Mouse (Mus musculus) MN1 (cell line): Measurements from ENCODE around the gene Mex3a.
"Not testable (repeated sequence)": the region's sequence is repeated elsewhere in the genome, so short reads cannot be mapped to it uniquely, and the experiment has no call there.

ENCODE experiments used
- DNase-seq: peaks from one replicate; pipeline ENCODE4 v3.0.0-alpha.2; 2016; ENCODE audit warnings: low spot score

Mex3a gene

GRCm38 (mm10) chr3:88569694-88570093 lies 37.5 kb downstream of the Mex3a start:
- no peak for DNase-seq

- no peak for DNase-seq
Observed at GRCm38 (mm10) chr3:88570341-88570740, 38.1 kb downstream of the Mex3a start.

GRCm38 (mm10) chr3:88571856-88572255 lies 39.7 kb downstream of the Mex3a start:
- DNase-seq, result no peak

- no peak for DNase-seq
Observed at GRCm38 (mm10) chr3:88572835-88573234, 40.6 kb downstream of the Mex3a start.

- no peak for DNase-seq
Observed at GRCm38 (mm10) chr3:88573810-88574209, 41.6 kb downstream of the Mex3a start.

- DNase-seq, result no peak
Observed at GRCm38 (mm10) chr3:88575540-88575939, 43.3 kb downstream of the Mex3a start, which contains the start of gene Ssr2. Ssr2 (plus strand) TSS chr3:88575876.

GRCm38 (mm10) chr3:88577846-88578245 lies 45.7 kb downstream of the Mex3a start:
- not testable (repeated sequence) for DNase-seq

GRCm38 (mm10) chr3:88578498-88579424 lies 46.6 kb downstream of the Mex3a start:
- no peak for DNase-seq

- peak; percentile 80 for DNase-seq
Observed at GRCm38 (mm10) chr3:88579454-88580117, 47.4 kb downstream of the Mex3a start.

GRCm38 (mm10) chr3:88585769-88586168 lies 53.6 kb downstream of the Mex3a start:
- DNase-seq, result no peak

- no peak for DNase-seq
Observed at GRCm38 (mm10) chr3:88586640-88587039, 54.4 kb downstream of the Mex3a start.

GRCm38 (mm10) chr3:88590246-88590645 lies 58.1 kb downstream of the Mex3a start:
- no peak for DNase-seq
